Mouse (Mus musculus) megakaryocyte, adult 5-6 weeks (primary cell): ENCODE measurements around the gene Rsg1. TPM values are rescaled to one million over a fixed set of nuclear protein-coding genes. Genes with fewer than 3 reads are reported as not detected.

Experiments used
- ATAC-seq: 2 replicates; pipeline ENCODE4 v1.8.0; 2016; ENCODE audit warnings: mild to moderate bottlenecking, inconsistent platforms; ENCODE audit not compliant: poor library complexity, severe bottlenecking
- total RNA-seq, 2 experiments: library from RNA; stranded (forward) in 1 of 2; stranded (reverse) in 1 of 2; fragments of 153-499, 151-499 nt in 1 of 2; fragments of 221-1000, 200-1000 nt in 1 of 2; gene quantifications; 2 replicates each; pipeline versions ENCODE4 v1.2.3 to v1.2.4; 2015 to 2017

Rsg1 gene
- total RNA-seq, 2 experiments from 2014 or later = 0.95 TPM; not detected in 1

DNA sequence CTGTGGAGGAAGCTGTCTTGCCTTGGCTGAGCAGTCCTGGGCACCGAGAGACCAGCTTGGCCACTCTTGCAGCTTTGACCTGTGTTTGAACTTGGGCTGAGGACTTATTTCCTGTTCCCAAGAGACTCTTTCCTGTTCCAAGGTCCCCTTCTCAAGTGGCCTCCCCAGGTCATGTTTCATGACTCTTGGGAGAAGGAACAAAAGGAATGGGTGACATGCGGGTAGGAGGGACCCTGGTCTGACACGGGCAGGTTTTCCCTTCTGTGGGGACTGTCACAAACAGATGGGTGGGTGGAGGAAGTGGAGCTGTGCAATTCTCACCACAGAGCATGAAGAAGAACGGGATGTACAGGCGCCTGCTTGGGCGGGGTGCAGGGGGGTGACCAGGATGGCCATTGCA lies 58.0 kb downstream of the Rsg1 start:
- ATAC-seq = peak; percentile 46

DNA sequence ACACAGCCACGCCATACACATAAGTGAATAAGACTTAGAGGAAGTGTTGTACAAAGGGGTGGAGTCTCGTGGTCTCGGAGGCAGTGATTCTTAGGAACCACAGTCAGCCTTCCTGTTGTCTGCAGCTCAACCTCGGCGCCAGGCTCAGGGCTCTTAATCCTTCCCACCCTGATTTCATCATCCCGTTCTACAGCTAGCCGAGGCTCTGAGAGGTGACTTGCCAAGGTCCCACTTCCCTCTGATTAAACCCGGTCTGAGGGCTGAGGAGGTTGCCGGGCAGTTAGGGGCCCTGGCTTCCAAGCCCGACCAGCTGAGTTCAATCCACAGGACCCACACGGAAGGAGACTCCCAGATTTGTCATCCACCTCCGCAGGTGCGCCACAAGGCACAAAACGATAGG lies 59.1 kb downstream of the Rsg1 start:
- peak; percentile 84 for ATAC-seq

DNA sequence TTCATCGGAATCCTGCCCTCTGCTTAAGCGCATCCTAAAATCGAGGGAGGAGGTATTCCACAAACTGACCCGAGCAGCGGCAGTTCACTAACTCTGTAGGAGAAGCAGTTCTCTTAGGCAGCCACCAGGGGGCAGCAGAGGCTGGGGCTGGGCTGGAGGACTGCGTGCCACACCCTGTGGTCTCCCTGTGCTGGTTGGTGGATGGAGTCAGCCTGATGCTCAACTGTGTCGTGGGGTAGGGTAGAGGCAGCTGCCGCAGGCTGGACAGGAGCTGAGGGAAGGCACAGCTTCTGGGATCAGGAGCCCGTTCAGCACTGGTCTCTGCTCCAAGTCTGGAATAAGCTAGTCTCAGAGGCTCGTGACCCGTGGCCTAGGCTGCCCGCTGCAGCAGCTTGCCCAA lies 59.5 kb downstream of the Rsg1 start:
- peak; percentile 72 for ATAC-seq

DNA sequence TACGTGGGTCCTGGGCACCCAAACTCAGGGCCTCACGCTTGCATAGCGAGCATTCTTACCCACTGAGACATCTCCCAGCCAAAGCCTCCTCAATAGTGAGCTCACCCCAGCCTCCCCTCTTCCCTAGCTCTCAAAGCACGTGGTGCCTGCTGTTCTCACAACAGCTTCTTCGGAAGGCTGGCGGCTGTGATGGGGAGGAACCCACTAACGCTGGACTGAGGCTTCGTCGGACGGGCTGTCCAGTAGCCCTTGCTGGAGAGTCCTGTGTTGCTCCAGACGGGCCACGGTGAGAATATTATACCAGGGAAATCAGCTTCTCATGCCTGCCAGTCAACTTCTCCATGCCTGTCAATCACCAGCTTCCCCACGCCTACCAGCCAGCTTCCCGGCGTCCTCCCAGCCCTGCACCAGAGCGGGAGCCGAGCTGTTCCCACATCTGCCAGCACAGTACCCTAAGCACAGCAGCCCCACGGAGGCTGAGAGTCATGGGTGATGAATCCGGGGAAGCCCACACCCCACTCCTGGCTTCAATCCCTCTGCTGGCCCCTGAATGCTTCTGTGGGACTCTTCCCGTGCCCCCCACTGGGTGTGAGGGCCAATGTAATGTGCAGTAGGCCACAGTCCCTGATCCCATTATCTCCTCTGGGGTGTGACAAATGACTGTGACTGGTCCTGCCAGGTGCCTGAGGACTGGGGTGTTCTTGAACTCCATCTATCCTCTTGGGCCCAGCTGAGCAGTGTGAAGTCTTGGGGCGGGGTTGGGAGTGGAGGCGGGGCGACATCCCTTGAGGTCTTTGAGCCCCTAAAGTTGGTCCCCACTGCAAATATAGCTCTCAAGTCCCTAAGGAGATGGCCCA lies 61.0 kb downstream of the Rsg1 start:
- ATAC-seq = no peak

Other genes starting within 250 kb of the Rsg1 start
- gene Atp13a2, start 227.1 kb upstream of the Rsg1 start, total RNA-seq (2015) = 25.1 and 29.7 TPM in 2 replicates
- gene Atp13a2, start 227.1 kb upstream of the Rsg1 start, total RNA-seq (2017) = 37.2 and 43.5 TPM in 2 replicates
- not detected in 2 replicates for gene Mfap2, start 203.5 kb upstream of the Rsg1 start, total RNA-seq (2015)
- gene Mfap2, start 203.5 kb upstream of the Rsg1 start, total RNA-seq (2017) = not detected in 2 replicates
- gene Crocc, start 153.4 kb upstream of the Rsg1 start, total RNA-seq (2015) = 1.9 and 2.8 TPM in 2 replicates
- gene Crocc, start 153.4 kb upstream of the Rsg1 start, total RNA-seq (2017) = 8.6 and 9.1 TPM in 2 replicates
- 70.2 and 72.2 TPM in 2 replicates for gene Necap2, start 135.6 kb upstream of the Rsg1 start, total RNA-seq (2015)
- gene Necap2, start 135.6 kb upstream of the Rsg1 start, total RNA-seq (2017) = 126 and 133 TPM in 2 replicates
- gene Spata21, start 125.6 kb upstream of the Rsg1 start, total RNA-seq (2015) = not detected in 2 replicates
- gene Spata21, start 125.6 kb upstream of the Rsg1 start, total RNA-seq (2017) = not detected in 2 replicates
- 45.4 and 46.8 TPM in 2 replicates for gene Szrd1, start 74.2 kb upstream of the Rsg1 start, total RNA-seq (2015)
- gene Szrd1, start 74.2 kb upstream of the Rsg1 start, total RNA-seq (2017) = 41.0 and 46.9 TPM in 2 replicates
- gene Fbxo42, start 66.0 kb upstream of the Rsg1 start, total RNA-seq (2015) = 14.1 and 16.3 TPM in 2 replicates
- gene Fbxo42, start 66.0 kb upstream of the Rsg1 start, total RNA-seq (2017) = 10.0 and 12.6 TPM in 2 replicates
- not detected in 2 replicates for gene Arhgef19, start 25.5 kb downstream of the Rsg1 start, total RNA-seq (2015)
- gene Arhgef19, start 25.5 kb downstream of the Rsg1 start, total RNA-seq (2017) = not detected in 2 replicates
- 1.1 TPM in 2 replicates for gene Epha2, start 87.3 kb downstream of the Rsg1 start, total RNA-seq (2015)
- gene Epha2, start 87.3 kb downstream of the Rsg1 start, total RNA-seq (2017) = 1.3 and 2.1 TPM in 2 replicates
- not detected in 2 replicates for gene Fam131c, start 154.3 kb downstream of the Rsg1 start, total RNA-seq (2015)
- not detected in 2 replicates for gene Fam131c, start 154.3 kb downstream of the Rsg1 start, total RNA-seq (2017)
- not detected in 2 replicates for gene Clcnka, start 184.8 kb downstream of the Rsg1 start, total RNA-seq (2015)
- gene Clcnka, start 184.8 kb downstream of the Rsg1 start, total RNA-seq (2017) = not detected in 2 replicates
- gene Clcnkb, start 202.1 kb downstream of the Rsg1 start, total RNA-seq (2015) = not detected in 2 replicates
- not detected in 2 replicates for gene Clcnkb, start 202.1 kb downstream of the Rsg1 start, total RNA-seq (2017)
- not detected in 2 replicates for gene Hspb7, start 206.8 kb downstream of the Rsg1 start, total RNA-seq (2015)
- gene Hspb7, start 206.8 kb downstream of the Rsg1 start, total RNA-seq (2017) = not detected in 2 replicates
- not detected in 2 replicates for gene Srarp, start 222.1 kb downstream of the Rsg1 start, total RNA-seq (2015)
- gene Srarp, start 222.1 kb downstream of the Rsg1 start, total RNA-seq (2017) = not detected in 2 replicates
- 12.7 TPM in 2 replicates for gene Zbtb17, start 230.7 kb downstream of the Rsg1 start, total RNA-seq (2015)
- 12.5 and 19.4 TPM in 2 replicates for gene Zbtb17, start 230.7 kb downstream of the Rsg1 start, total RNA-seq (2017)